Mouse (Mus musculus) midbrain, embryonic 12.5 days (tissue): ENCODE measurements at regions not wholly inside any gene's neighbourhood (a gene's known extent, or its start where the extent isn't known, plus 50 kb on each side); places are given as distances from the start of the nearest gene placed in this dataset.
"Not testable (repeated sequence)": the region's sequence is repeated elsewhere in the genome, so short reads cannot be mapped to it uniquely, and the experiment has no call there.

Experiments used
- ATAC-seq: fragments of 200-750 bp; cut with Nextera tagmentation; 2 replicates; pipeline ENCODE4 v1.8.0; 2017; ENCODE audit warnings: low read depth, moderate TSS enrichment, moderate library complexity; ENCODE audit not compliant: low FRiP score
- H3K27ac ChIP-seq: fragments of 300-500 bp; sonication (generic); replicated peaks from 2 replicates; pipeline ENCODE4 v1.5.1; 2016; ENCODE audit warnings: mild to moderate bottlenecking
- H3K27me3 ChIP-seq: fragments of 300-500 bp; sonication (generic); 2 replicates; pipeline ENCODE4 v1.6.1; 2016; ENCODE audit warnings: mild to moderate bottlenecking
- H3K36me3 ChIP-seq: fragments of 300-500 bp; sonication (generic); 2 replicates; pipeline ENCODE4 v1.6.1; 2016
- H3K4me1 ChIP-seq: fragments of 300-500 bp; sonication (generic); 2 replicates; pipeline ENCODE4 v1.6.1; 2016
- H3K4me2 ChIP-seq: fragments of 300-500 bp; sonication (generic); replicated peaks from 2 replicates; pipeline ENCODE4 v1.6.1; 2016; ENCODE audit warnings: mild to moderate bottlenecking, moderate library complexity
- H3K4me3 ChIP-seq: fragments of 300-500 bp; sonication (generic); 2 replicates; pipeline ENCODE4 v1.5.1; 2016; ENCODE audit warnings: mild to moderate bottlenecking
- H3K9ac ChIP-seq: fragments of 300-500 bp; sonication (generic); replicated peaks from 2 replicates; pipeline ENCODE4 v1.6.1; 2016; ENCODE audit warnings: mild to moderate bottlenecking, moderate library complexity
- H3K9me3 ChIP-seq: fragments of 300-500 bp; sonication (generic); 2 replicates; pipeline ENCODE4 v1.6.1; 2016; ENCODE audit warnings: mild to moderate bottlenecking
- WGBS: fragments of 180-500 bp; shearing (Covaris S2); methylation state at CpG from one replicate; pipeline ENCODE4 v1.1.7; 2016; 5-methylcytosine and 5-hydroxymethylcytosine counted together

GRCm38 (mm10) chr15:19980625-19981024 lies 468.4 kb upstream of the Cdh12 start:
- not testable (repeated sequence) for ATAC-seq, H3K4me3 ChIP-seq, H3K9ac ChIP-seq, H3K4me1 ChIP-seq, H3K27ac ChIP-seq, H3K9me3 ChIP-seq, H3K4me2 ChIP-seq, H3K27me3 ChIP-seq, H3K36me3 ChIP-seq

GRCm38 (mm10) chr15:19985001-19985400 lies 464.1 kb upstream of the Cdh12 start:
- H3K27me3 ChIP-seq, H3K9ac ChIP-seq, H3K9me3 ChIP-seq, H3K4me2 ChIP-seq, H3K36me3 ChIP-seq, H3K4me3 ChIP-seq, H3K27ac ChIP-seq, H3K4me1 ChIP-seq, ATAC-seq: not testable (repeated sequence)
- WGBS: 75% methylated on average over 2 of the region's 2 CpGs

- Histone ChIP-seq H3K36me3 (no peaks in the 10 kb centered on the region), H3K27me3 (no peaks in the 10 kb centered on the region), H3K27ac (no peak overlapping the region), H3K4me3 (no peak overlapping the region), H3K4me1 (no peaks in the 10 kb centered on the region), H3K9ac (no peak overlapping the region), H3K9me3 (no peaks in the 10 kb centered on the region), H3K4me2 (no peak overlapping the region)
- WGBS: 88% methylated on average over 1 of the region's 1 CpGs
- ATAC-seq: no peak
Measured at GRCm38 (mm10) chr15:20031772-20032171, 417.3 kb upstream of the Cdh12 start.

GRCm38 (mm10) chr15:20034382-20034781 lies 414.7 kb upstream of the Cdh12 start:
- Histone ChIP-seq H3K9me3 (no peaks in the 10 kb centered on the region), H3K27ac (no peak overlapping the region), H3K4me1 (no peaks in the 10 kb centered on the region), H3K9ac (no peak overlapping the region), H3K4me3 (no peak overlapping the region), H3K36me3 (no peaks in the 10 kb centered on the region), H3K27me3 (no peaks in the 10 kb centered on the region), H3K4me2 (no peak overlapping the region)
- WGBS: 80% methylated on average over 2 of the region's 2 CpGs
- ATAC-seq: no peak

- H3K27ac ChIP-seq: no peak overlapping the region
- H3K27me3 ChIP-seq: no peaks in the 10 kb centered on the region
- H3K36me3 ChIP-seq: no peaks in the 10 kb centered on the region
- no peak for ATAC-seq
- no peak overlapping the region for H3K4me2 ChIP-seq
- no peaks in the 10 kb centered on the region for H3K4me1 ChIP-seq
- H3K9ac ChIP-seq: no peak overlapping the region
- H3K9me3 ChIP-seq: no peaks in the 10 kb centered on the region
- WGBS: 86% methylated on average over 2 of the region's 2 CpGs
- no peak overlapping the region for H3K4me3 ChIP-seq
Measured at GRCm38 (mm10) chr15:20038550-20039435, 410.3 kb upstream of the Cdh12 start.

GRCm38 (mm10) chr15:20040041-20040440 lies 409.0 kb upstream of the Cdh12 start:
- H3K4me2 ChIP-seq: no peak overlapping the region
- H3K4me1 ChIP-seq: no peaks in the 10 kb centered on the region

GRCm38 (mm10) chr15:20084958-20085357 lies 364.1 kb upstream of the Cdh12 start:
- no peak overlapping the region for H3K27ac ChIP-seq

More at GRCm38 (mm10) chr15:20040041-20040440, 409.0 kb upstream of the Cdh12 start:
- Histone ChIP-seq H3K4me3 (no peak overlapping the region), H3K27me3 (no peaks in the 10 kb centered on the region), H3K9me3 (no peaks in the 10 kb centered on the region), H3K27ac (no peak overlapping the region), H3K36me3 (no peaks in the 10 kb centered on the region), H3K9ac (no peak overlapping the region)
- WGBS: 85% methylated on average over 2 of the region's 2 CpGs
- no peak for ATAC-seq

GRCm38 (mm10) chr15:20089780-20090179 lies 359.3 kb upstream of the Cdh12 start:
- H3K4me2 ChIP-seq: no peak overlapping the region
- no peak overlapping the region for H3K9ac ChIP-seq
- no peaks in the 10 kb centered on the region for H3K4me1 ChIP-seq
- no peak overlapping the region for H3K27ac ChIP-seq
- no peaks in the 10 kb centered on the region for H3K9me3 ChIP-seq
- no peak for ATAC-seq
- H3K4me3 ChIP-seq: no peak overlapping the region
- no peaks in the 10 kb centered on the region for H3K27me3 ChIP-seq
- no peaks in the 10 kb centered on the region for H3K36me3 ChIP-seq

More at GRCm38 (mm10) chr15:20084958-20085357, 364.1 kb upstream of the Cdh12 start:
- H3K4me1 ChIP-seq: no peaks in the 10 kb centered on the region
- no peak overlapping the region for H3K4me2 ChIP-seq
- H3K36me3 ChIP-seq: no peaks in the 10 kb centered on the region
- no peak for ATAC-seq
- H3K27me3 ChIP-seq: no peaks in the 10 kb centered on the region
- no peaks in the 10 kb centered on the region for H3K9me3 ChIP-seq
- no peak overlapping the region for H3K4me3 ChIP-seq
- no peak overlapping the region for H3K9ac ChIP-seq
- 84% methylated on average over 2 of the region's 2 CpGs for whole genome bisulfite sequencing

GRCm38 (mm10) chr15:20090522-20090921 lies 358.5 kb upstream of the Cdh12 start:
- Histone ChIP-seq H3K4me3 (no peak overlapping the region), H3K4me1 (no peaks in the 10 kb centered on the region), H3K9me3 (no peaks in the 10 kb centered on the region), H3K27ac (no peak overlapping the region), H3K4me2 (no peak overlapping the region), H3K9ac (no peak overlapping the region), H3K36me3 (no peaks in the 10 kb centered on the region), H3K27me3 (no peaks in the 10 kb centered on the region)
- 91% methylated on average over 3 of the region's 3 CpGs for WGBS
- ATAC-seq: no peak

- Histone ChIP-seq H3K9me3 (no peaks in the 10 kb centered on the region), H3K9ac (no peak overlapping the region), H3K27ac (no peak overlapping the region), H3K27me3 (no peaks in the 10 kb centered on the region), H3K4me3 (no peak overlapping the region), H3K4me1 (no peaks in the 10 kb centered on the region), H3K36me3 (no peaks in the 10 kb centered on the region), H3K4me2 (no peak overlapping the region)
- 16% methylated on average over 1 of the region's 1 CpGs for WGBS
- ATAC-seq: peak; percentile 63; the same call in 1 of the 2 replicates
Measured at GRCm38 (mm10) chr15:20095764-20096163, 353.3 kb upstream of the Cdh12 start.

GRCm38 (mm10) chr15:20119518-20119917 lies 329.5 kb upstream of the Cdh12 start:
- Histone ChIP-seq H3K36me3 (no peaks in the 10 kb centered on the region), H3K9ac (no peak overlapping the region), H3K27me3 (no peaks in the 10 kb centered on the region), H3K9me3 (no peaks in the 10 kb centered on the region), H3K4me3 (no peak overlapping the region), H3K4me1 (no peaks in the 10 kb centered on the region), H3K4me2 (no peak overlapping the region), H3K27ac (no peak overlapping the region)
- WGBS: 91% methylated on average over 2 of the region's 2 CpGs
- no peak for ATAC-seq

GRCm38 (mm10) chr15:20123586-20123985 lies 325.5 kb upstream of the Cdh12 start:
- no peaks in the 10 kb centered on the region for H3K4me1 ChIP-seq
- peak; percentile 80 for ATAC-seq
- no peaks in the 10 kb centered on the region for H3K36me3 ChIP-seq
- H3K9me3 ChIP-seq: no peaks in the 10 kb centered on the region
- no peak overlapping the region for H3K9ac ChIP-seq
- no peak overlapping the region for H3K4me2 ChIP-seq
- no peaks in the 10 kb centered on the region for H3K27me3 ChIP-seq
- WGBS: 85% methylated on average over 3 of the region's 3 CpGs
- no peak overlapping the region for H3K4me3 ChIP-seq
- no peak overlapping the region for H3K27ac ChIP-seq
